Mouse (Mus musculus): ENCODE measurements around the gene Camp. TPM values are rescaled to one million over a fixed set of nuclear protein-coding genes. Genes with fewer than 3 reads are reported as not detected.

The Camp gene
- total and polyA plus RNA-seq, 3 experiments, result 0.13 TPM; not detected in 2

- Histone ChIP-seq H3K4me1 (ENCODE audit: control insufficient read depth in 1 of 2, insufficient read depth in 2 of 2, low read length in 2 of 2) (no peaks in the 10 kb centered on the region), H3K36me3 (ENCODE audit: control insufficient read depth in 1 of 2, insufficient read depth in 2 of 2, low read length in 2 of 2) (no peaks in the 10 kb centered on the region), H3K79me2 (ENCODE audit: control insufficient read depth, insufficient read depth, low read length, poor library complexity) (no peaks in the 10 kb centered on the region), H3K27ac (ENCODE audit: control insufficient read depth, low read depth, low read length) (no peak overlapping the region), H3K9me3 (replicated peaks; ENCODE audit: insufficient read depth, low read length) (no peaks in the 10 kb centered on the region), H3K27me3 (ENCODE audit: control insufficient read depth in 1 of 2, insufficient read depth in 2 of 2, low read length in 2 of 2) (no peaks in the 10 kb centered on the region), H3K4me3 (ENCODE audit: control insufficient read depth in 1 of 2, insufficient read depth in 1 of 2, low read depth in 2 of 2, low read length in 2 of 2) (no peak overlapping the region), H3K9ac (ENCODE audit: control insufficient read depth, low read depth, low read length, poor library complexity, severe bottlenecking) (no peak overlapping the region)
- no peak for DNase-seq (ENCODE audit: low read depth, low spot score)
- TF ChIP-seq ETS1 (IDR thresholded peaks at IDR 0.05; ENCODE audit: low read depth, low read length) (no peak), KAT2A (conservative IDR thresholded peaks at IDR 0.05; ENCODE audit: low read depth, low read length) (no peak), ZKSCAN1 (IDR thresholded peaks at IDR 0.05; ENCODE audit: low read depth, low read length) (no peak), MAFK (IDR thresholded peaks at IDR 0.05; ENCODE audit: borderline replicate concordance, low read depth, low read length) (no peak), MXI1 (IDR thresholded peaks at IDR 0.05; ENCODE audit: low read depth, low read length) (no peak), USF1 (IDR thresholded peaks at IDR 0.05; ENCODE audit: low read depth, low read length) (no peak), RAD21 (IDR thresholded peaks at IDR 0.05; ENCODE audit: low read depth, low read length) (no peak), MAX (IDR thresholded peaks at IDR 0.05; ENCODE audit: low read length) (no peak), MYB (IDR thresholded peaks at IDR 0.05; ENCODE audit: low read depth, low read length) (no peak), JUND (IDR thresholded peaks at IDR 0.05; ENCODE audit: low read depth, low read length) (no peak)
These were observed 36.0 kb downstream of the Camp start for GRCm38 (mm10) chr9:109813424-109813823.

- Histone ChIP-seq H3K4me3 (ENCODE audit: control insufficient read depth in 1 of 2, insufficient read depth in 1 of 2, low read depth in 2 of 2, low read length in 2 of 2) (no peak within 1 kb of the TSS), H3K9ac (ENCODE audit: control insufficient read depth, low read depth, low read length, poor library complexity, severe bottlenecking) (no peak within 1 kb of the TSS), H3K9me3 (replicated peaks; ENCODE audit: insufficient read depth, low read length) (no peaks in the 10 kb centered on the region), H3K79me2 (ENCODE audit: control insufficient read depth, insufficient read depth, low read length, poor library complexity) (no peaks in the 10 kb centered on the region), H3K27ac (ENCODE audit: control insufficient read depth, low read depth, low read length) (no peak within 1 kb of the TSS), H3K36me3 (ENCODE audit: control insufficient read depth in 1 of 2, insufficient read depth in 2 of 2, low read length in 2 of 2) (no peaks in the 10 kb centered on the region), H3K27me3 (ENCODE audit: control insufficient read depth in 1 of 2, insufficient read depth in 2 of 2, low read length in 2 of 2) (no peaks in the 10 kb centered on the region), H3K4me1 (ENCODE audit: control insufficient read depth in 1 of 2, insufficient read depth in 2 of 2, low read length in 2 of 2) (no peaks in the 10 kb centered on the region)
- DNase-seq (ENCODE audit: low read depth, low spot score), result no peak
- TF ChIP-seq USF1 (IDR thresholded peaks at IDR 0.05; ENCODE audit: low read depth, low read length) (no peak), CHD1 (IDR thresholded peaks at IDR 0.05; ENCODE audit: low read depth, low read length) (no peak), RAD21 (IDR thresholded peaks at IDR 0.05; ENCODE audit: low read depth, low read length) (no peak), USF2 (IDR thresholded peaks at IDR 0.05; ENCODE audit: borderline replicate concordance in 1 of 2, insufficient read depth in 1 of 2, low read depth in 1 of 2, low read length in 2 of 2) (no peak)
These were observed 37.4 kb downstream of the Camp start, which contains the start of gene Spink8 for GRCm38 (mm10) chr9:109811980-109812379. Gene Spink8 (plus strand): TSS chr9:109812280.

- no peaks in the 10 kb centered on the region for H3K27me3 ChIP-seq (ENCODE audit: control insufficient read depth in 1 of 2, insufficient read depth in 2 of 2, low read length in 2 of 2)
- no peak overlapping the region for H3K4me3 ChIP-seq (ENCODE audit: control insufficient read depth in 1 of 2, insufficient read depth in 1 of 2, low read depth in 2 of 2, low read length in 2 of 2)
- H3K9me3 ChIP-seq (replicated peaks; ENCODE audit: insufficient read depth, low read length), result no peaks in the 10 kb centered on the region
- DNase-seq (ENCODE audit: low read depth, low spot score), result no peak
- H3K36me3 ChIP-seq (ENCODE audit: control insufficient read depth in 1 of 2, insufficient read depth in 2 of 2, low read length in 2 of 2), result no peaks in the 10 kb centered on the region
- H3K27ac ChIP-seq (ENCODE audit: control insufficient read depth, low read depth, low read length), result no peak overlapping the region
- TF ChIP-seq ETS1 (IDR thresholded peaks at IDR 0.05; ENCODE audit: low read depth, low read length) (no peak), NRF1 (IDR thresholded peaks at IDR 0.05; ENCODE audit: insufficient read depth, low read depth, low read length, poor library complexity, severe bottlenecking) (no peak), TCF12 (IDR thresholded peaks at IDR 0.05; ENCODE audit: low read depth, low read length) (no peak), MAX (IDR thresholded peaks at IDR 0.05; ENCODE audit: low read length) (no peak), BHLHE40 (IDR thresholded peaks at IDR 0.05; ENCODE audit: borderline replicate concordance, low read depth, low read length) (no peak), CHD2 (IDR thresholded peaks at IDR 0.05; ENCODE audit: low read length) (no peak), ZMIZ1 (IDR thresholded peaks at IDR 0.05; ENCODE audit: low read depth, low read length) (no peak), KAT2A (conservative IDR thresholded peaks at IDR 0.05; ENCODE audit: low read depth, low read length) (no peak), EP300 (IDR thresholded peaks at IDR 0.05; ENCODE audit: low read depth in 1 of 2, low read length in 2 of 2) (no peak)
- H3K4me1 ChIP-seq (ENCODE audit: control insufficient read depth in 1 of 2, insufficient read depth in 2 of 2, low read length in 2 of 2), result no peaks in the 10 kb centered on the region
- no peak overlapping the region for H3K9ac ChIP-seq (ENCODE audit: control insufficient read depth, low read depth, low read length, poor library complexity, severe bottlenecking)
- no peaks in the 10 kb centered on the region for H3K79me2 ChIP-seq (ENCODE audit: control insufficient read depth, insufficient read depth, low read length, poor library complexity)
These were observed 41.5 kb downstream of the Camp start for GRCm38 (mm10) chr9:109807898-109808297.

Data from MEL (cell line).